Mouse (Mus musculus): ENCODE results near the gene Rftn1.
A peak's percentile ranks its signal among the peaks of the same experiment; 100 is the strongest.

The Rftn1 gene

DNA sequence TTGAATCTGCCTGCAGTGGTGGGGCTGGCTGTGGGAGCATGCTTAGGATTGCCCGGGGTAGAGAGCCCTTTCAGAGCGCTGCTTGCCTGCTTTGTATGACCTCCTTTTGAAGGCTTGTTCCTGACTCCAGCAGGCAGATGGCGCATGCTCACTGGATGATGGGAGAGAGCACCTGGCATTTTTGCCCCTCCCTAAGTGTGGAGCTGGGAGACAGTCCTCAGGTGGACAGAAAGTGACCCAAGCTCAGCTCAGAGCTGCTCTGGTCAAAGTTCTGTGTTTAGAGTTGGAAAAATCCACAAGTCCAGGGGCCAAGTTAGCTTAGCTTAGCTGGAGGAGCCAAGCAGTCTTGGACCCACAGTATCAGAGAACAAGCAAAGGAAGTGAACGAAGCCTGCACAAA is 208.9 kb downstream of the Rftn1 start:
- no peak for DNase-seq (ENCODE audit: low spot score in 2 of 2)

- DNase-seq (ENCODE audit: low spot score in 2 of 2) = no peak
These were observed 210.7 kb downstream of the Rftn1 start for GRCm38 (mm10) chr17:49979761-49980285.

DNA sequence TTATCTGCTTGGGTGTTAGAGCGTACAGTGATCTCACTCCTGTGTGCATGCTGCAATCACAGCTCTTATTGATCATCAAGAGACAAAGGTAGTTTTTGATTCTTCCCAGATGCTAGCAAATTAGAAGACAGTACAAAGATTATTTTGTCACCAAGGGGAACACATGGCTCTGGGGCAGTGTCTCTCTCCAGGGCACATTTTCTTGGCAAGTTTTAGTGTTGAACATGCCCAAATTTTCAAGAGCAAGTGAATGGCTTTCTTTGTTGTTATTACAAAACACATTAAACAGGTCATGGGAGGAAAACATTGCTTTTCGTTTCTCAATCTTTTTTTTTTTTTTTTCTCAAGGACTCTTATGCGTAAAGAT is 213.1 kb downstream of the Rftn1 start:
- no peak for DNase-seq (ENCODE audit: low spot score in 2 of 2)

DNA sequence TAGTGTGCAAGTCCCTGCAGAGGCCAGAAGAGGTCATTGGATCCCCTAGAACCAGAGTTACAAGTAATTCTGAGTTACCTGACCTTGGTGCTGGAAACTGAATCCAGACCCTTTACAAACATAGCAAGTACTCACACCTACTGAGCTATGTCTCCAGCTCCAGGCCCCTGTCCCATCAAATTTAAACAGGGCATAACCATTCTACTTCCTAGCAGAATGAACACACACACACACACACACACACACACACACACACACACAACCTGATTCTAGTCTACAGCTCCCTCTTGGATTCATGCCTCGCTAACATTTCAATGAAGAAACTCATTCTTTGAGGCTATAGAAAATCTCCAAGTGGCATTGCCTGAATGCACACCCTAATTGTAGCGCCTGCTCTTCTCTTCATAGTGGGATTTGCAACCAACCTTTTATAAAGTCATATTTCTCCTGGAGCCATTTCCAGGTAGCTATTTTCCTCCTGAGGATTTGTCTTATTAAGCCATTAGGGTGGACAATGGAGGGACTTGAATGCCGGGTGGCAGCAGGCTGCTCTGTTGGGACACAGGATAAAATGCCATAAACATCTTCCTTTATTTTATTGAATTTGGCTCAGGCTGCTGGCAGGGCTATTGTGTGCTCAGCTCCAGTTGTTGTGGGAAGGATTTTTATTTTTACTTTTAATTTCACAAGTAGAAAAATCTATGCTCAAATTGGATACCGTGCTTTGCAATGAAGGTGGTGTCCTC is 213.6 kb downstream of the Rftn1 start:
- DNase-seq (ENCODE audit: low spot score in 2 of 2) = no peak

GRCm38 (mm10) chr17:49975481-49975880 is 215.0 kb downstream of the Rftn1 start:
- no peak for DNase-seq (ENCODE audit: low spot score in 2 of 2)

- no peak for DNase-seq (ENCODE audit: low spot score in 2 of 2)
These were observed 215.5 kb downstream of the Rftn1 start for GRCm38 (mm10) chr17:49974996-49975395.

- DNase-seq (ENCODE audit: low spot score in 2 of 2) = no peak
These were observed 218.3 kb downstream of the Rftn1 start for GRCm38 (mm10) chr17:49972164-49972563.

DNA sequence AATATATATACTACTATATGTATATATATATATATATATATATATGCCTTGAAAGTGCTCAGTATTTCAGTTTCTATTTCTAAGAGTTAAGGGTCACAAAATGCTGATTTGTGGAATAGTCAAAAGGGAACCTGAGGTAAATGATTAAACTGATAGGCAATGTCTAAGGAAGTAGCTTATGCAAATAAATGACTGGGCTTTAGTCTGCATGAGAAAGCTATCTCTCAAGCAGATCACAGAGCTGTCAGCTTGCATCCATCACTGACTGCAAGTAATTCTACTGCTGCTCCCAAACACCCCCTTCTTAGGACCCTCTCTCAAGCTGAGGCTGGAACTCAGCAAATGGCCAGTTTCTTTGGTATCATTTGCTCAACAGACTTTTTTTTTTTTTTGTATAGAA is 219.4 kb downstream of the Rftn1 start:
- no peak for DNase-seq (ENCODE audit: low spot score in 2 of 2)

DNA sequence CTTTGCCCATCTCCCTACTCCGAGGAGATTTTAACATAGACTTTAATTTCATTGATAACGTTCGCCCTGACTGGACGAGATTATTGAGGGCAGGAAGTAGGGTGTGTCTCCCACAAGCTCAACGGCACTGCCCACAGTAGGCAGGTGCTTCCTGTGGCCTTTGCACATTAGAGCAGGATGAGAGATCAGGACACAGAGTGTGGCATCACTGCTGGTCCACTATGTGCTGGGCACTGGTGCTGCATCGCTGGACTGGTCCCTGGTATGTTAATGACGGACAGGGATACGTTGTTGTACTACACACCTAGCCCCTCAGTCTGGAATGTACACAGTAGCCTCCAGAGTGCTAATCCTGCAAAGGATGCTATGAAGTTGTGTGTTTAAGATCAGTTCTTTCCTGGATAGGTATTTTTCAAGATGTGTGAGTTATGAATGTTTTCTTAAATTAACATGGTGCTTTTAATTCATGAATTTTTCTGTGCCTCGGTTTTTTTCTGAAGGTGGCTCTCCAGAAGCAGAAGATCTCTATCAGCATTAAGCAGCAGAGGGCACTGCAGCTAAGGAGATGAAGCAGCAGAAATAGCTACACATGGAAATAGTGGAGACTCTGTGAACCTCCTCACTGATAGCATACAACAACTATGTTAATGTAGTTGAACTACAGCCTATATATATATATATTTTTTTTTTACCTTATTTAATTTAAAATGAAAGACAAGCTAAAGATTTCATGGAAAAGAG is 221.8 kb downstream of the Rftn1 start:
- peak in 1 of 2 experiments; percentile 77 for DNase-seq (ENCODE audit: low spot score in 2 of 2)

DNA sequence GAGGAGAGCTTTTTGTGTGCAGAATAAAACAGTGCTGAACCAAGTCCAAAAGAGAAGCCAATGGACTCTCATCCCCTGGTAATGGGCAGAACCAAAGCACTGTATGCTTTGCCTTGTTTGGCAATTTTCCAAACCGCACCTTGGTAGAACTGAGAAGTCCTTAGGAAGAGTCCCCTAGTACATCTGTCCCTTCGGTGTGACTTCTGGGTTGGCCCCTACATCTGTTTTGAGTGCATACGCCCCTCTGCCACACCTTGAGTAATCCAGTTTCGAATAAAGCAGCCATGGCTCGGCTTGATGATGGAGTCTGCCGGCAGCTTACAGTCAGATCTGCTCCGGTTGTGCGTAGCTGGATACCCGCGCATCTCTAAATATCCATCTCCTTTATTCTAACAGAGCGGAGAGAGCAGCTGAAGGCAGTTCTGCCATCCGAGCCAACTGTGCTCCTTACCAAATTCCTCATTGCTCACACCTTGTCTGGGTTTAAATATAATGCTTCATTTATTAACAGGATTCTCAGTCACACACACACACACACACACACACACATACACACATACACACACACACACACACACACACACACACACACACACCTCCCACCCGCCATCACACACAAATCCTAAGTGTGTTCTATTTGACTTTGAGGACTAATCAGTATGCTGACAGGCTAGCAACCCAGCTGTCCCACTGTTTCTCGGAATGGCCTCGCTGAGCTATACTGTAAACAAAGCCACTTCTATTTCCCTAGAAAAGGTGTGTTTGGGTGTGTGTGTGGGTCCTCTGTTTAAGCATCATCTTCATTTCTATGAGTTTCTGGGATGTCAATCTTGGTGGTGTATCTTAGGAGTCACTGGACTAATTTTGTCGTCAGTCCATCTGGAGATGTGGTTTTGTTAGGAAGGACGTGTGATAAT is 224.4 kb downstream of the Rftn1 start:
- no peak for DNase-seq (ENCODE audit: low spot score in 2 of 2)

DNA sequence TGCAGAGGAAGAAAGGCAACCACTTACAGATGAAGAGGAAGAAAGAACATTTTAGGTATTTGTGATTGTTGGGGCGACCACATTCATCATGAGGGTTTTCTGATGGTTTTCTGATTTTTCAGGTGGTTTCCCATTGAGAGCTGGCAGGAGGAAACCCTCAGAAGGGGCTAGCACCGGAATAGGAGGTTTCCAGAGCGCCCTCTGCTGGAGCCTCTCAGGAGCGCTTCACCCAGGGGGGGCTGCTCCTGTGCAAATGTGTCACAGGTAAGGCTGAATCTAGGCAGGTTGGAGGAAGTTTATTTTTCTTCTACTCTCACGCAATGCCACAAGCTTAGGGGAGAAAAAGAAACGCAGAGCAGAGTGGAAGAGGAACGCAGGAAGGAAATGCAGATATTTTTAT is 225.4 kb downstream of the Rftn1 start:
- no peak for DNase-seq (ENCODE audit: low spot score in 2 of 2)

GRCm38 (mm10) chr17:49964471-49964870 is 226.0 kb downstream of the Rftn1 start:
- DNase-seq (ENCODE audit: low spot score in 2 of 2) = no peak

- DNase-seq (ENCODE audit: low spot score in 2 of 2) = no peak
These were observed 231.5 kb downstream of the Rftn1 start for GRCm38 (mm10) chr17:49959021-49959420.

DNA sequence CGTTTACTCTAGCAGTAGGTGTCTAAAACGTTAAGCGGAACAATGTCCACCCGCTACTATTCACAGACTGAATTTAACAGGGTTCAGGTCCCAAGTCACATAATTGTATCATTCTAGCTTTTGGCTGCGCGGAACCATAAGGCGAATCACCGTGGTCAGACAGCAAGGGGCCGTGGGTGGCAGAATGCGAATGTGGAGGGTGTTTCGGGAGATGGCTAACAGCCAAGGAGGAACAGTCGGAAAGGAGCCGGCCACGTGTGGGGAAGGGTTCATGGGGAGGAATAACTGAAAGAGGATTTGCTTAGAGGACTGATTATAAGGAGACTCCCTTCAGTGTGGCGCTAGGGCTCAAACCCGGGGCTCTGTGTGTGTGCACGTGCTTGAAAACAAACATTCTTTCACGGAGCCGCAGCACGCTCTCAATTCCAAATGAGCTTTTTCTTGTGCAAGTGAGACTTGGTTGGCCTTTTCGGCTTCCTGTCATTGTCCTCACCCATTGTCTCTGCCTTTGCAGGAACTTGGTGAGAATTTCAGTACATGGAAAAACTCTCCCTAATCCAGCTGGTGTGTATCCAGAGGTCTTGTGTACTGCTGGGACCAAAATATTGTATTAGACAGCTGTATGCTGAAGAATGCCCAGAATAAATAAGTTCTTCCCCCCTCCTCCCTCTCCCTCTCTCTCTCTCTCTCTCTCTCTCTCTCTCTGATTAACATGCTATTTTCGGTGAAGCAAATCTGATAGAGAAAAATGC is 238.4 kb downstream of the Rftn1 start:
- no peak for DNase-seq (ENCODE audit: low spot score in 2 of 2)

DNA sequence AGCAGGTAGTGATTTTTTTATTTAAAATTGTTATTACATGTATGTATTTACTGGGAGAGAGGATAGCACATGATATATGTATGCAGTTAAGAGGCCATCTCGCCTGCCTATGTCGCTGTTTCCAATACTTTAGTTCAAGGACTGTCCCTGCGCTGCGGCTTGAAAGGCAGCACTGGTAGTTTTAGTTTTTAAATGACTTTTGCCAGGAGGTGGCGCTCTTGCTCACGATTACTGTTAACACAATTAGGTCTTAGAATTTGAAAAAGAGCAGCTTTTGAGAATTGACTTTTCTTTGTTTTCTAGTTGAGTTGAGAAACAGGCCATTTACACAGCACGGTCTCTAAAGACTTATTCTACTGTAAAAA is 239.0 kb downstream of the Rftn1 start:
- peak in 1 of 2 experiments; percentile 87 for DNase-seq (ENCODE audit: low spot score in 2 of 2)

GRCm38 (mm10) chr17:49942674-49943073 is 247.8 kb downstream of the Rftn1 start:
- no peak for DNase-seq (ENCODE audit: low spot score in 2 of 2)
